Mouse (Mus musculus): ENCODE results near the gene Adi1.

DNA sequence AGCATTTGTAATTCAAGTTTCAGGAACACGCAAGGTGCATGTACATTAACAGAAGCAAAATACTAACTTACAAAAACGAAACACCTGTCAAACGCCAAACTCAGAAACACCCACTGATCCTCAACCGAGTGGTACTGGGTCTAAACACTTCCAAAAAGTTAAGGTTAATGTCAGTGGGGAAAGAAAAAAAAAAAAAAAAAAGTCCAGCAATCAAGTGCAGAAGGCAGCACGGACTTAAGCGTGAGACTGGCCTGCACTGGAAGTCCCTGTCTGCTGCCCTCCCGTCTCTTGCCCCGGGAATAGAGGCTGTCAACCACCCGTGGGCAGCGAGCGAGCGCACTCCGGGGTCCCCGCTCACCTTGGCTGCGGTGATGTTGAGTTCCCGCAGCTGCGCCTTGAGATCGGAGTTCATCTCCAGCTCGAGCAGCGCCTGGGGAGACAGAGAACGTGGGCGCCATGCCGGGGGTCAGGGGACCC lies 39.9 kb upstream of the Adi1 start:
- TF ChIP-seq CTCF (IDR thresholded peaks at IDR 0.05; ENCODE audit: low read depth, low read length) (no peak), GATA1 (IDR thresholded peaks at IDR 0.05; ENCODE audit: borderline replicate concordance, low read length) (no peak), TAL1 (conservative IDR thresholded peaks at IDR 0.05; ENCODE audit: low read depth, low read length) (no peak)
